Mouse (Mus musculus) neural tube, embryonic 14.5 days (tissue): ENCODE results near the gene Lekr1. TPM values are rescaled to one million over a fixed set of nuclear protein-coding genes. Genes with fewer than 3 reads are reported as not detected.
A peak's percentile ranks its signal among the peaks of the same experiment; 100 is the strongest.

Experiments used
- ATAC-seq: fragments of 200-750 bp; cut with Nextera tagmentation; 2 replicates; pipeline ENCODE4 v1.8.0; 2017; ENCODE audit warnings: low read depth, mild to moderate bottlenecking, moderate TSS enrichment, moderate library complexity
- H3K27ac ChIP-seq: fragments of 300-500 bp; sonication (generic); 2 replicates; pipeline ENCODE4 v1.5.1; 2014; ENCODE audit warnings: low read depth, mild to moderate bottlenecking, control low read depth, low read length, moderate library complexity, mixed read lengths
- H3K27me3 ChIP-seq: fragments of 300-500 bp; sonication (generic); 2 replicates; pipeline ENCODE4 v1.6.1; 2014; ENCODE audit warnings: low read length; ENCODE audit not compliant: control insufficient read depth, insufficient read depth
- H3K36me3 ChIP-seq: fragments of 300-500 bp; sonication (generic); 2 replicates; pipeline ENCODE4 v1.6.1; 2014; ENCODE audit warnings: low read length, mixed read lengths; ENCODE audit not compliant: control insufficient read depth, insufficient read depth
- H3K4me1 ChIP-seq: fragments of 300-500 bp; sonication (generic); 2 replicates; pipeline ENCODE4 v1.6.1; 2014; ENCODE audit warnings: low read length; ENCODE audit not compliant: control insufficient read depth, insufficient read depth
- H3K4me2 ChIP-seq: fragments of 300-500 bp; sonication (generic); 2 replicates; pipeline ENCODE4 v1.6.1; 2014; ENCODE audit warnings: mild to moderate bottlenecking, low read depth, low read length, control low read depth
- H3K4me3 ChIP-seq: fragments of 300-500 bp; sonication (generic); 2 replicates; pipeline ENCODE4 v1.5.1; 2014; ENCODE audit warnings: low read depth, low read length, control low read depth, mixed read lengths
- H3K9ac ChIP-seq: fragments of 300-500 bp; sonication (generic); replicated peaks from 2 replicates; pipeline ENCODE4 v1.6.1; 2014; ENCODE audit warnings: low read depth, mild to moderate bottlenecking, control low read depth, low read length, mixed read lengths
- H3K9me3 ChIP-seq: fragments of 300-500 bp; sonication (generic); 2 replicates; pipeline ENCODE4 v1.6.1; 2016; ENCODE audit warnings: low read length; ENCODE audit not compliant: control insufficient read depth
- WGBS: fragments of 180-500 bp; shearing (Covaris S2); extraction: QIAGEN DNeasy Blood & Tissue Kit; methylation state at CpG from one replicate; pipeline ENCODE4 v1.1.7; 2014; 5-methylcytosine and 5-hydroxymethylcytosine counted together
- polyA plus RNA-seq: library from polyadenylated mRNA; unstranded; fragments of >200 nt; fragmentation: Nextera tagmentation; extraction: Ambion mirVana; gene quantifications from 2 replicates; pipeline ENCODE4 v1.2.1, GENCODE M21; 2014

Lekr1 gene
- polyA plus RNA-seq, 1 experiment from 2014 or later: 11.1 TPM

DNA sequence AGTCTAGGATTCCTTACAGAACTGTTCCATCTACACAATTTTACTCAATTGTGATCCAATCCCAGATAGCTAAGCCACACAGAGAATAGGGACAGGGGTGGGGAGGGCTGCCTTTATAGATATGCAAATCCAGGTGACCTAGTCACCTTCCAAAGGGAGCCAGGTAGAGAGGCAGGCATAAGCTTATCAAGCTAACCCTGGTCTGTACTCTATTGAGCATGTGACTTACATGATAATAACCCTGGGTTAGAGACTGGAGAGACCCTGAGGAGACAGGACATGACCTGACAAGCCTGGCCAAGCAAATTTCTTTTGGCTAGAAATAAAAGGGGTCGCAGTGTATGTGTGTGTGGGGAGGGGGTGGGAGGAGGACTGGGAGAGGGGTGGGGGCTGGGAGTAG is 17.1 kb upstream of the Lekr1 start:
- Histone ChIP-seq H3K27me3 (no peaks in the 10 kb centered on the region), H3K36me3 (no peaks in the 10 kb centered on the region), H3K9me3 (no peaks in the 10 kb centered on the region), H3K4me2 (no peak overlapping the region), H3K4me1 (no peaks in the 10 kb centered on the region), H3K27ac (no peak overlapping the region), H3K9ac (no peak overlapping the region), H3K4me3 (no peak overlapping the region)
- ATAC-seq: no peak
- WGBS: 58% methylated on average over 1 of the region's 1 CpGs

DNA sequence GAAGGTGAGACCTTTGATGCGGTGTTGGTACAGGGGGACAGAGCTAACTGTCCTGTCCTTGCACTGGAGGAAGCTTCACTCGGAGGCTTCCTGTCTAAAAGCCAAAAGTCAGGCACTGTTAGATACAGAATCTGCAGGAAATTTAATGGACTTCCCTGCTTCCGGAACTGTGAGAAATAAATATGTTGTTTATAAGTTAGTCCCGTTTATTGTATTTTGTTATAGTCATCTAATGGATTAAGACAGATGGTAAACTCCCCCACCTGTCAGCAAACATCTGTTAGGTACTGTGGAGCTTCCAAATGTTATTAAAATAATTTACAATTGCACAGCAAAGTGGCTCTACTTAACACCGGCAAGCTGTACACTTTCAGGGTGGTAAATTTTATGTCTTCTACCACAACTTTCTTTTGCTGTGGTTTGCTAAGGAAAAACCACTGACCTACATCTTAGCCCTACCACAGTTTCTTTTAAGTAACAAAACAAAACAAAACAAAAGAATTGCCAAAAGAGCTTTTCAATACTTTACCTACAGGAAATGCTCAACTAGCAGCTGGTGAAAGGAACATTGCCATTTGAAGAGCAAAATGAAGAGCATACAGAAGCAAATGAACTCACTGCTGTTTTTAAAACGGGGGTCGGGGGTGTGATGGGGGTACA is 15.7 kb upstream of the Lekr1 start:
- no peaks in the 10 kb centered on the region for H3K36me3 ChIP-seq
- no peak overlapping the region for H3K9ac ChIP-seq
- WGBS: 41% methylated on average over 7 of the region's 7 CpGs
- no peak overlapping the region for H3K4me3 ChIP-seq
- H3K27me3 ChIP-seq: no peaks in the 10 kb centered on the region
- H3K9me3 ChIP-seq: no peaks in the 10 kb centered on the region
- H3K4me1 ChIP-seq: no peaks in the 10 kb centered on the region
- no peak overlapping the region for H3K4me2 ChIP-seq
- ATAC-seq: no peak; the same call in 1 of the 2 replicates
- H3K27ac ChIP-seq: no peak overlapping the region

DNA sequence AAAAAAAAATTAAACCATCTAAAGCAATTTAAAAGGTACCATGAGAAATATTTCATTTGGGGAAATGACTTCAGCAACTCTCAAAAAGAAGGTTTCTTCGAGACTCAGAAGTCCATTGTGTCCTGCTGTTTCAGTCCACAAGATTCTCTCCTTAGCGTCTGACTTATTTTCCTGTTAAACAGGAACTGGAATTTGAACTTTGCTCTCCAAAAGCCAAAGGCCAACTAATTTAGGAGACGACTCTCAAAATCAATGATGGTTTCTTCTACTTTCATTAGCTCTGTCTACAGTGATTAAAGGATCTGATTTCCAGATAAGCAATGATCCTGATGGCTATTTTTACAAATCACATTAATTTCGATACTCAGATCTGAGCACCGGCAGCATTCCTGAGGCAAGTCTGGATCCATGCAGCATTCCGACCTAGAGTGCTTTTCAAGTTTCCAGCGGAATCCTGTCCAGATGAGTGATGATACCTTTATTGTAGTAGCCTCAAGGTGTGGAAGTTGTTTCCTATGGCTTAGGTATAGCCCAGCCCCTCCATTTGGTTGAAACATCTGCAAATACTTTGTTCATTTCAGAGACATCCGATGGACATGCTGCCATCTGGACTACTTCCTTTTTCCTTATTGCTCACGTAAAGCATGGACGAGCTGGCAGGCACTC is 11.4 kb upstream of the Lekr1 start:
- Histone ChIP-seq H3K36me3 (no peaks in the 10 kb centered on the region), H3K27me3 (no peaks in the 10 kb centered on the region), H3K9ac (no peak overlapping the region), H3K27ac (no peak overlapping the region), H3K9me3 (no peaks in the 10 kb centered on the region), H3K4me1 (0 out of 2 replicates have a peak, but pooled peaks cover 5% of the 10 kb centered on the region), H3K4me2 (no peak overlapping the region), H3K4me3 (no peak overlapping the region)
- 70% methylated on average over 10 of the region's 10 CpGs for WGBS
- ATAC-seq: no peak

DNA sequence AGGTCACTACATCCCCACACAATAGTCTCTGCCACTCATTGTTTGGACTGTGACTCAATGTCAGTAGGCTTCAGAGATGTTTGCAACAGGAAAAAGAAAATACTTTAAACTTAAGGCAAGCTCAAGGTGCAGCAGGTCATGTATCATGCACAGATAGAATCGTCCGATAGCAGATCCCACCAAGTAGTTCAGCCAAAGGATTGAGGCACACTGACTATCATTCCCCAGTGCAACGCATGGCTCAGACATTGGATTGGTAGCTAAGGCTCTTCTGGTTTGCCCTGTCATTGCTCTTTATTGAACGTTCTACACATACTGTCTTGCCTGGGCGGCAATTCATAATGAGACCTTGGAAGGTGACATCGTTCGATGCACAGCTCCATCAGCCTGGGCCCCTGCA is 9.6 kb upstream of the Lekr1 start:
- Histone ChIP-seq H3K9me3 (no peaks in the 10 kb centered on the region), H3K4me1 (0 out of 2 replicates have a peak, but pooled peaks cover 5% of the 10 kb centered on the region), H3K4me3 (no peak overlapping the region), H3K9ac (no peak overlapping the region), H3K27ac (no peak overlapping the region), H3K36me3 (no peaks in the 10 kb centered on the region), H3K4me2 (no peak overlapping the region), H3K27me3 (no peaks in the 10 kb centered on the region)
- ATAC-seq: no peak
- 38% methylated on average over 7 of the region's 7 CpGs for WGBS

DNA sequence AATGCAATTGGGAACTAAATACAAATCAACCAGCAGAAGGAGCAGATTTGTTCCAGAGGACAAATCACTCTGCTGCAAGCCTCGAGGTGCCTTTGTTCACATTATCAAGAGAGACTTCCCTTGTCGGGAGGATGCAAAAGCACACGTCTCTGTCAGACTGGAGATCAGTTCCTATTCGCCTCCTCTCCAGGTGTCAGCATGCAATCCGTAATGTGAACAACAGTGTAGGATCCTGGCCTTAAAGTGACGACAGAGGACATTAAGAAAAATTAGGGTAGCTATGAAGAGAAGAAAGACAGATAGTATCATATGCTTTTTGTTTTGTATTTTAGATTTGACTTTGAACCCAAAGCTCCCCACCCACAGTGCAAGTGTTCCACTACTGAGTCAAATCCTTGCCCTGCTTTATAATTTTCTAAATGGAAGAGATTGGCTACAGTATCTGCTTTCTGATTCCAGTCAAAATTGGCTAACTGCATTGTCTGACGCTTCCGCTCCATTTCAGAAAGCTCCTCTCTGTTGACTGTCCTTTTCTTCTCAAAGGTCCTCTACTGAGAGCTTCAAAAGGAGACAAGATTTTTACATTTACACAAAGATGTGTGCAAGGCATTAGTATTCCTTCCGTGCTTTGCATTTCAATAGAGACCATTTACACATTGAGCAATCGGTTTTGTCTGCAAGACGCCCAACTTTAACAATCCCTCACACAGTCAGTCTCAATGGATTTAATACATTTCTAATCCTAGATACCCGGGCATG is 8.9 kb upstream of the Lekr1 start:
- H3K4me2 ChIP-seq: peak overlapping the region; percentile 8; the same call in 1 of the 2 replicates
- no peaks in the 10 kb centered on the region for H3K27me3 ChIP-seq
- WGBS: 12% methylated on average over 12 of the region's 12 CpGs
- 0 out of 2 replicates have a peak, but pooled peaks cover 5% of the 10 kb centered on the region for H3K4me1 ChIP-seq
- H3K9ac ChIP-seq: no peak overlapping the region
- H3K27ac ChIP-seq: no peak overlapping the region; the same call in 1 of the 2 replicates
- H3K9me3 ChIP-seq: no peaks in the 10 kb centered on the region
- H3K4me3 ChIP-seq: no peak overlapping the region
- H3K36me3 ChIP-seq: no peaks in the 10 kb centered on the region
- no peak for ATAC-seq

DNA sequence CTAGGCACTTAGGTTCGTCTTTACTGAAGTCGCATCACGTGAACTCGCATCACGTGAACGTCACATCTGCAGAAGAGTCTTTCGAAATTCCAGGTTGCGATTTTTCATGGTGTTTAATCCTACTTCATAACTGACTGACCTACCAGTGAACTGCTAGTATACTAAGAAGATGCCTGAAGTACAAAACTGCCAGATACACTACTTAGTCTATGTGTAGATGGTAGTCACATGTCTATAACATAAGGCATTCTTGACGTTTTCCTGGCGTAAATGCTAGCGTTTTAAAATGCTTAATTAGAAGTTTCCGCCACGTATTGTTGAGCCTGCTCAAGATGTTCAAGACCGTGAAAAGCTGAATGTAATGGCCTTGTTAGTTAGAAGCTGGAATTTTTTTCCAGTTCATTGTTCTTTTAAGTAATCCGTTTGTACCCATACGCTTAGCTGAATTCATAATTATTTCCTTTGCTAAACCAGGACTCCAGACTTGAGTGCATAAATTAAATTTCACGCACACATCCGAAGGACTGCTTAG is 7.9 kb upstream of the Lekr1 start:
- Histone ChIP-seq H3K9me3 (no peaks in the 10 kb centered on the region), H3K27me3 (no peaks in the 10 kb centered on the region), H3K27ac (no peak overlapping the region), H3K4me2 (peak overlapping the region; percentile 97), H3K36me3 (no peaks in the 10 kb centered on the region), H3K4me1 (0 out of 2 replicates have a peak, but pooled peaks cover 5% of the 10 kb centered on the region), H3K4me3 (peak overlapping the region; percentile 64), H3K9ac (peak overlapping the region; percentile 67)
- WGBS: 3% methylated on average over 18 of the region's 18 CpGs
- ATAC-seq: peak; percentile 39

DNA sequence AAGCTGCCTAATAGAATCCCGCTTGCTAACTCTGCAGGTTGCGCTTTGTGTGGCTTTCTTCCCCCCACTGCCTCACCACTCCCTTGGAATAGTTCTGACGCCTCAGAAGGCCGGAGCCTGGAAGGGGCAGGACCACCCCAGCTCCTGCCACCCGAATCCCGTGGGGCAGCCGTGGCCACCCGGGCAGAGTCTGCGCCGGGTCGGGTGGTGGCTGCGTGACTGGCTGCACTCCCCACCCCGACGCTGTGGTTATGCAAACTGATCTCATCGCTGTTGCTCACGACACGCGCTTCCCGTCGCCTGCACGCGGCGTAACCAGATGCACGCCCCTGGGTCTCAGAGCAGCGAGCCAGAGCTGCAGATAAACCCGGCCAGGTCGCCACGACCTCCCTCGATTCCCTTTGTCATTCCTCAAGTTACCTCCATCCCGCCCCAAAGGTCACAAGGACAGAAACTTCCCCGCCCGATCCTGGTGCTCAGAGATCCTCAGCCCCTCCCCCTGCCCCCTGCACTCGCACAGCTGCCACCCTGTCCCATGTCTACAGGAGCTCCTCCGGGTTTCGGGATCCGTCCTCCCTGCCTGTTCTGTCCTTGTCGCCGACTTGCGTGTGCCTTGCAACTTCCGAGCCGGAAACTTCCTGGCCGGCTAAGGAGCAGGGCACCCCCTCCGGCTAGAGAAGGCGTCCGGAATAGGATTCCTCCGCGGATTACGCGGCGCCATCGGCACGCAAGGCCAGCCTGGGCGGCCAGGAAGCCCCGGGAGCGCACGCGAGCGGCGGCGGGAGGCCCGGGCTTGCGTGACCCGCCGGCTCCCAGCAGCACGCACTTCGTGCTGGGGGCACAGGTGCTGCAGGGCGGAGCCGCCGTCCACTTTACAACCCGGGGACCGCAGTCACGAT is 7.1 kb upstream of the Lekr1 start:
- WGBS: under 1% methylated on average over 72 of the region's 72 CpGs
- H3K27ac ChIP-seq: peak overlapping the region; percentile 36; the same call in 1 of the 2 replicates
- H3K4me1 ChIP-seq: 0 out of 2 replicates have a peak, but pooled peaks cover 5% of the 10 kb centered on the region
- no peaks in the 10 kb centered on the region for H3K36me3 ChIP-seq
- ATAC-seq: peak; percentile 83
- no peaks in the 10 kb centered on the region for H3K27me3 ChIP-seq
- peak overlapping the region; percentile 97 for H3K4me2 ChIP-seq
- H3K9me3 ChIP-seq: no peaks in the 10 kb centered on the region
- peak overlapping the region; percentile 64 for H3K4me3 ChIP-seq
- H3K9ac ChIP-seq: peak overlapping the region; percentile 67

DNA sequence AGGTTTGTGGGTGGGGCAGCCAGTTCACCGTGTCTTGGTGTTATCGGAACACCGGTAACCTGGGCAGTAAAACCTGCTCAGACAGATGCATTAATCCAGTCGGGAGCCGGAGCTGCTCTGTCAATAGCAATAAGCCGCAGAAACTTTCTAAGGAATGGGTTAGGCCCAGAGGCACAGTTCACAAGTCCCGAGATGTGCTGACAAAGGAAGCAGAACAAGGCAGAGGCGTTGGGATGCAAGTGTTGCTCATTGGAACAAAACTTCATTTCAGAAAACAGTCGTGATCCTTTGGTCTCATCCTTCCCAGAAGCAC is 6.5 kb upstream of the Lekr1 start:
- ATAC-seq: peak; percentile 12
- H3K27ac ChIP-seq: no peak overlapping the region
- peak overlapping the region; percentile 97 for H3K4me2 ChIP-seq

More for the DNA sequence above, 6.5 kb upstream of the Lekr1 start:
- WGBS: 2% methylated on average over 9 of the region's 9 CpGs
- H3K4me1 ChIP-seq: 0 out of 2 replicates have a peak, but pooled peaks cover 5% of the 10 kb centered on the region
- H3K9ac ChIP-seq: peak overlapping the region; percentile 67
- H3K27me3 ChIP-seq: no peaks in the 10 kb centered on the region
- no peaks in the 10 kb centered on the region for H3K9me3 ChIP-seq
- peak overlapping the region; percentile 64 for H3K4me3 ChIP-seq
- H3K36me3 ChIP-seq: no peaks in the 10 kb centered on the region
